Mouse (Mus musculus): ENCODE measurements around the gene Trim37. TPM values are rescaled to one million over a fixed set of nuclear protein-coding genes. Genes with fewer than 3 reads are reported as not detected.

Trim37 gene
- polyA plus RNA-seq, 1 experiment from 2014 or later: 17.5 TPM

GRCm38 (mm10) chr11:87233377-87233776 is 106.5 kb downstream of the Trim37 start:
- H3K4me1 ChIP-seq (replicated peaks): no peaks in the 10 kb centered on the region
- no peak overlapping the region for H3K9ac ChIP-seq
- H3K4me2 ChIP-seq: no peak overlapping the region
- no peak overlapping the region for H3K4me3 ChIP-seq (replicated peaks)
- ATAC-seq (ENCODE audit: insufficient read depth): no peak
- H3K27me3 ChIP-seq: no peaks in the 10 kb centered on the region
- H3K9me3 ChIP-seq (replicated peaks): no peaks in the 10 kb centered on the region
- peaks cover 4% of the 10 kb centered on the region for H3K36me3 ChIP-seq (replicated peaks)
- no peak overlapping the region for H3K27ac ChIP-seq (replicated peaks)
- 72% methylated on average over 5 of the region's 5 CpGs for WGBS (ENCODE audit: insufficient replicate concordance)

GRCm38 (mm10) chr11:87234743-87235485 is 108.0 kb downstream of the Trim37 start:
- H3K9ac ChIP-seq: no peak overlapping the region
- no peaks in the 10 kb centered on the region for H3K9me3 ChIP-seq (replicated peaks)
- no peak for ATAC-seq (ENCODE audit: insufficient read depth)
- no peak overlapping the region for H3K4me2 ChIP-seq
- WGBS (ENCODE audit: insufficient replicate concordance): 79% methylated on average over 12 of the region's 12 CpGs
- H3K27me3 ChIP-seq: no peaks in the 10 kb centered on the region
- no peaks in the 10 kb centered on the region for H3K4me1 ChIP-seq (replicated peaks)
- H3K36me3 ChIP-seq (replicated peaks): peaks cover 4% of the 10 kb centered on the region
- no peak overlapping the region for H3K4me3 ChIP-seq (replicated peaks)
- H3K27ac ChIP-seq (replicated peaks): no peak overlapping the region

- Histone ChIP-seq H3K36me3 (replicated peaks) (peaks cover 6% of the 10 kb centered on the region), H3K27ac (replicated peaks) (no peak overlapping the region), H3K4me2 (no peak overlapping the region), H3K9ac (no peak overlapping the region), H3K27me3 (no peaks in the 10 kb centered on the region), H3K4me3 (replicated peaks) (no peak overlapping the region), H3K4me1 (replicated peaks) (no peaks in the 10 kb centered on the region), H3K9me3 (replicated peaks) (no peaks in the 10 kb centered on the region)
- WGBS (ENCODE audit: insufficient replicate concordance): 52% methylated on average over 5 of the region's 5 CpGs
- ATAC-seq (ENCODE audit: insufficient read depth): no peak
Measured at GRCm38 (mm10) chr11:87235486-87235872, 108.6 kb downstream of the Trim37 start.

- WGBS (ENCODE audit: insufficient replicate concordance): 80% methylated on average over 7 of the region's 7 CpGs
- no peak for ATAC-seq (ENCODE audit: insufficient read depth)
Measured at GRCm38 (mm10) chr11:87238891-87239530, 112.1 kb downstream of the Trim37 start.

GRCm38 (mm10) chr11:87240141-87240832 is 113.4 kb downstream of the Trim37 start:
- H3K9me3 ChIP-seq (replicated peaks): no peaks in the 10 kb centered on the region
- H3K4me2 ChIP-seq: no peak overlapping the region
- ATAC-seq (ENCODE audit: insufficient read depth): no peak
- no peak overlapping the region for H3K9ac ChIP-seq
- no peak overlapping the region for H3K4me3 ChIP-seq (replicated peaks)
- H3K27ac ChIP-seq (replicated peaks): no peak overlapping the region
- 74% methylated on average over 15 of the region's 15 CpGs for WGBS (ENCODE audit: insufficient replicate concordance)
- peaks cover 6% of the 10 kb centered on the region for H3K36me3 ChIP-seq (replicated peaks)
- no peaks in the 10 kb centered on the region for H3K27me3 ChIP-seq
- no peaks in the 10 kb centered on the region for H3K4me1 ChIP-seq (replicated peaks)

More at GRCm38 (mm10) chr11:87238891-87239530, 112.1 kb downstream of the Trim37 start:
- Histone ChIP-seq H3K9ac (no peak overlapping the region), H3K4me1 (replicated peaks) (no peaks in the 10 kb centered on the region), H3K36me3 (replicated peaks) (peaks cover 6% of the 10 kb centered on the region), H3K9me3 (replicated peaks) (no peaks in the 10 kb centered on the region), H3K4me2 (no peak overlapping the region), H3K27ac (replicated peaks) (no peak overlapping the region), H3K27me3 (no peaks in the 10 kb centered on the region), H3K4me3 (replicated peaks) (no peak overlapping the region)

GRCm38 (mm10) chr11:87240833-87241215 is 113.9 kb downstream of the Trim37 start:
- Histone ChIP-seq H3K9me3 (replicated peaks) (no peaks in the 10 kb centered on the region), H3K4me1 (replicated peaks) (no peaks in the 10 kb centered on the region), H3K27me3 (no peaks in the 10 kb centered on the region), H3K4me2 (no peak overlapping the region), H3K27ac (replicated peaks) (no peak overlapping the region), H3K4me3 (replicated peaks) (no peak overlapping the region), H3K36me3 (replicated peaks) (peaks cover 6% of the 10 kb centered on the region), H3K9ac (no peak overlapping the region)
- 77% methylated on average over 4 of the region's 4 CpGs for WGBS (ENCODE audit: insufficient replicate concordance)
- no peak for ATAC-seq (ENCODE audit: insufficient read depth)

- Histone ChIP-seq H3K4me3 (replicated peaks) (no peak overlapping the region), H3K36me3 (replicated peaks) (peaks cover 6% of the 10 kb centered on the region), H3K9me3 (replicated peaks) (no peaks in the 10 kb centered on the region), H3K9ac (no peak overlapping the region), H3K4me1 (replicated peaks) (no peaks in the 10 kb centered on the region), H3K27ac (replicated peaks) (no peak overlapping the region), H3K27me3 (no peaks in the 10 kb centered on the region), H3K4me2 (no peak overlapping the region)
- ATAC-seq (ENCODE audit: insufficient read depth): no peak
- WGBS (ENCODE audit: insufficient replicate concordance): 69% methylated on average over 7 of the region's 7 CpGs
Measured at GRCm38 (mm10) chr11:87241256-87241655, 114.4 kb downstream of the Trim37 start.

GRCm38 (mm10) chr11:87245171-87245840 is 118.4 kb downstream of the Trim37 start:
- no peak for ATAC-seq (ENCODE audit: insufficient read depth)
- Histone ChIP-seq H3K27me3 (no peaks in the 10 kb centered on the region), H3K36me3 (replicated peaks) (peaks cover 6% of the 10 kb centered on the region; the same call in 1 of the 2 replicates), H3K4me3 (replicated peaks) (no peak overlapping the region), H3K4me1 (replicated peaks) (no peaks in the 10 kb centered on the region), H3K4me2 (no peak overlapping the region), H3K27ac (replicated peaks) (no peak overlapping the region), H3K9me3 (replicated peaks) (no peaks in the 10 kb centered on the region), H3K9ac (no peak overlapping the region)
- WGBS (ENCODE audit: insufficient replicate concordance): 41% methylated on average over 9 of the region's 9 CpGs

- Histone ChIP-seq H3K36me3 (replicated peaks) (no peaks in the 10 kb centered on the region), H3K27me3 (no peaks in the 10 kb centered on the region), H3K9me3 (replicated peaks) (no peaks in the 10 kb centered on the region), H3K9ac (no peak overlapping the region), H3K27ac (replicated peaks) (no peak overlapping the region), H3K4me2 (no peak overlapping the region), H3K4me3 (replicated peaks) (no peak overlapping the region), H3K4me1 (replicated peaks) (no peaks in the 10 kb centered on the region)
- ATAC-seq (ENCODE audit: insufficient read depth): no peak
- WGBS (ENCODE audit: insufficient replicate concordance): 72% methylated on average over 4 of the region's 4 CpGs
Measured at GRCm38 (mm10) chr11:87246107-87246651, 119.3 kb downstream of the Trim37 start.

GRCm38 (mm10) chr11:87246724-87247493 is 120.0 kb downstream of the Trim37 start:
- Histone ChIP-seq H3K27ac (replicated peaks) (no peak overlapping the region), H3K27me3 (no peaks in the 10 kb centered on the region), H3K36me3 (replicated peaks) (no peaks in the 10 kb centered on the region), H3K4me1 (replicated peaks) (no peaks in the 10 kb centered on the region), H3K4me2 (no peak overlapping the region), H3K9me3 (replicated peaks) (no peaks in the 10 kb centered on the region), H3K9ac (no peak overlapping the region), H3K4me3 (replicated peaks) (no peak overlapping the region)
- WGBS (ENCODE audit: insufficient replicate concordance): 78% methylated on average over 9 of the region's 9 CpGs
- ATAC-seq (ENCODE audit: insufficient read depth): no peak
